Mouse (Mus musculus): Measurements from ENCODE around the gene Rmdn2.

DNA sequence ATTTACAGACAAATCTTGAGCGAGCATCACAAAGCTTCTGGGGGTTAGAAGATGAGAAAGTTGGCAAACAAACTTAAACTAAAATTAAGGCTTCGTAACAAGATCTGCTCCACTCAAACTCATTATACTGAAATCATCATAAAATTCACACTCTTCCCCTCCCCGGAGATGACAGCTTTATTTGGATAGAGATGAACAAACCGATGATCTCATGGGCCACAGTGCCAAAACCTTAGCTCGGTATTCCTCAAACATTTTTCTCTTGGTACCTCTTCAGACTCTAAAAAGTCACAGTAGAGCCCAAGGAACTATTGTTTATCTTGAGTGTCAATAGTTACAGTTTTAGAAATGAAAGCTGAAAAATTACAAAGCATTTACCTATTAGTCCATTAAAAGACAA, 115.0 kb downstream of the Rmdn2 start:
- TF ChIP-seq CTCF (IDR thresholded peaks at IDR 0.05; ENCODE audit: borderline replicate concordance, insufficient read depth, low read depth, low read length) (no peak), POLR2A (IDR thresholded peaks at IDR 0.05; ENCODE audit: borderline replicate concordance, insufficient read depth, low read length) (no peak)

All from cerebellum, adult 2 months (tissue).